Mouse (Mus musculus) cortical plate, adult 2 months (tissue): ENCODE results near the gene Inppl1. TPM values are rescaled to one million over a fixed set of nuclear protein-coding genes. Genes with fewer than 3 reads are reported as not detected.

Experiments used
- H3K27ac ChIP-seq: fragments of 200-500 bp; 2 replicates; pipeline ENCODE4 v1.5.1; 2012; ENCODE audit warnings: low read length, control low read depth, inconsistent platforms; ENCODE audit not compliant: insufficient read depth
- H3K4me1 ChIP-seq: fragments of 200-500 bp; 2 replicates; pipeline ENCODE4 v1.6.1; 2011; ENCODE audit warnings: low read length; ENCODE audit not compliant: control insufficient read depth, insufficient read depth
- H3K4me3 ChIP-seq: fragments of 200-500 bp; 2 replicates; pipeline ENCODE4 v1.5.1; 2011; ENCODE audit warnings: mild to moderate bottlenecking, low read length, control low read depth; ENCODE audit not compliant: insufficient read depth
- CTCF ChIP-seq: fragments of 200-500 bp; IDR thresholded peaks from 2 replicates; pipeline ENCODE4 v1.5.1; 2011; ENCODE audit warnings: mild to moderate bottlenecking, control low read depth, low read length; ENCODE audit not compliant: insufficient read depth; ENCODE audit errors: extremely low read depth
- POLR2A ChIP-seq: fragments of 200-500 bp; IDR thresholded peaks from 2 replicates; pipeline ENCODE4 v1.6.1; 2011; ENCODE audit warnings: mild to moderate bottlenecking, low read length, control low read depth; ENCODE audit not compliant: insufficient read depth; ENCODE audit errors: extremely low read depth
- polyA plus RNA-seq: library from polyadenylated mRNA; depleted of rRNA; stranded (reverse); fragments of >200 nt; gene quantifications from 2 replicates; pipeline ENCODE4 v1.2.3, GENCODE M21; 2012; rRNA removed

Inppl1 gene
- polyA plus RNA-seq = 36.5 and 40.7 TPM in 2 replicates

- no peaks in the 10 kb centered on the region for H3K4me1 ChIP-seq
- TF ChIP-seq POLR2A (no peak; the same call in 1 of the 2 replicates), CTCF (0 out of 2 replicates have a peak, but pooled peaks have one; percentile 2)
- H3K4me3 ChIP-seq = peak within 1 kb of the TSS; percentile 63
- peak within 1 kb of the TSS; percentile 74 for H3K27ac ChIP-seq
Measured at GRCm38 (mm10) chr7:101837606-101838471, at the start of gene Inppl1. Gene Inppl1 (minus strand): TSS chr7:101838229.

- TF ChIP-seq CTCF = no peak
- no peak for TF ChIP-seq POLR2A
- H3K4me3 ChIP-seq = no peak overlapping the region
Measured at GRCm38 (mm10) chr7:101886274-101886673, 48.2 kb upstream of the Inppl1 start.

GRCm38 (mm10) chr7:101884160-101884559, 46.1 kb upstream of the Inppl1 start:
- H3K4me3 ChIP-seq = no peak overlapping the region
- TF ChIP-seq CTCF (no peak), POLR2A (no peak)
- no peaks in the 10 kb centered on the region for H3K4me1 ChIP-seq
- H3K27ac ChIP-seq = no peak overlapping the region

More at GRCm38 (mm10) chr7:101886274-101886673, 48.2 kb upstream of the Inppl1 start:
- Histone ChIP-seq H3K4me1 (no peaks in the 10 kb centered on the region), H3K27ac (no peak overlapping the region)

- H3K27ac ChIP-seq = no peak overlapping the region
- TF ChIP-seq CTCF (no peak), POLR2A (no peak)
- no peaks in the 10 kb centered on the region for H3K4me1 ChIP-seq
- no peak overlapping the region for H3K4me3 ChIP-seq
Measured at GRCm38 (mm10) chr7:101882413-101883154, 44.6 kb upstream of the Inppl1 start.

GRCm38 (mm10) chr7:101880855-101881254, 42.8 kb upstream of the Inppl1 start:
- H3K4me3 ChIP-seq = no peak overlapping the region
- TF ChIP-seq CTCF (no peak), POLR2A (no peak)
- H3K27ac ChIP-seq = no peak overlapping the region
- H3K4me1 ChIP-seq = no peaks in the 10 kb centered on the region

GRCm38 (mm10) chr7:101875978-101876377, 37.9 kb upstream of the Inppl1 start:
- H3K27ac ChIP-seq = no peak overlapping the region
- H3K4me1 ChIP-seq = no peaks in the 10 kb centered on the region
- H3K4me3 ChIP-seq = no peak overlapping the region
- TF ChIP-seq POLR2A (no peak), CTCF (no peak)

- TF ChIP-seq CTCF (no peak), POLR2A (no peak)
- Histone ChIP-seq H3K4me1 (peaks cover 2% of the 10 kb centered on the region; the same call in 1 of the 2 replicates), H3K27ac (no peak overlapping the region)
Measured at GRCm38 (mm10) chr7:101871296-101871695, 33.3 kb upstream of the Inppl1 start.

GRCm38 (mm10) chr7:101870629-101871028, 32.6 kb upstream of the Inppl1 start, which contains the start of gene Folr1:
Gene Folr1 (minus strand): TSS chr7:101870788.
- TF ChIP-seq POLR2A (no peak), CTCF (no peak)
- Histone ChIP-seq H3K27ac (no peak within 1 kb of the TSS), H3K4me1 (peaks cover 2% of the 10 kb centered on the region; the same call in 1 of the 2 replicates), H3K4me3 (no peak within 1 kb of the TSS)

More at GRCm38 (mm10) chr7:101871296-101871695, 33.3 kb upstream of the Inppl1 start:
- H3K4me3 ChIP-seq = no peak overlapping the region

- H3K4me3 ChIP-seq = no peak overlapping the region
- peaks cover 2% of the 10 kb centered on the region; the same call in 1 of the 2 replicates for H3K4me1 ChIP-seq
- H3K27ac ChIP-seq = no peak overlapping the region
- TF ChIP-seq POLR2A = no peak
- TF ChIP-seq CTCF = no peak
Measured at GRCm38 (mm10) chr7:101869163-101869500, 31.1 kb upstream of the Inppl1 start.
